Mouse (Mus musculus) neural tube, embryonic 13.5 days (tissue): ENCODE results near the gene Slc25a16. TPM values are rescaled to one million over a fixed set of nuclear protein-coding genes. Genes with fewer than 3 reads are reported as not detected.

ENCODE experiments used
- ATAC-seq: fragments of 200-750 bp; cut with Nextera tagmentation; 2 replicates; pipeline ENCODE4 v1.8.0; 2017; ENCODE audit warnings: low read depth, mild to moderate bottlenecking, moderate TSS enrichment, moderate library complexity
- H3K27ac ChIP-seq: fragments of 300-500 bp; sonication (generic); replicated peaks from 2 replicates; pipeline ENCODE4 v1.5.1; 2015; ENCODE audit warnings: moderate library complexity, mild to moderate bottlenecking, inconsistent platforms
- H3K27me3 ChIP-seq: fragments of 300-500 bp; sonication (generic); 2 replicates; pipeline ENCODE4 v1.6.1; 2015; ENCODE audit warnings: mild to moderate bottlenecking, inconsistent platforms
- H3K36me3 ChIP-seq: fragments of 300-500 bp; sonication (generic); 2 replicates; pipeline ENCODE4 v1.6.1; 2015; ENCODE audit warnings: mild to moderate bottlenecking, inconsistent platforms
- H3K4me1 ChIP-seq: fragments of 300-500 bp; sonication (generic); replicated peaks from 2 replicates; pipeline ENCODE4 v1.6.1; 2015; ENCODE audit warnings: inconsistent platforms
- H3K4me2 ChIP-seq: fragments of 300-500 bp; sonication (generic); 2 replicates; pipeline ENCODE4 v1.6.1; 2015; ENCODE audit warnings: inconsistent platforms, mild to moderate bottlenecking, moderate library complexity
- H3K4me3 ChIP-seq: fragments of 300-500 bp; sonication (generic); 2 replicates; pipeline ENCODE4 v1.5.1; 2015; ENCODE audit warnings: mild to moderate bottlenecking, inconsistent platforms
- H3K9ac ChIP-seq: fragments of 300-500 bp; sonication (generic); 2 replicates; pipeline ENCODE4 v1.6.1; 2015; ENCODE audit warnings: moderate library complexity, mild to moderate bottlenecking, inconsistent platforms
- H3K9me3 ChIP-seq: fragments of 300-500 bp; sonication (generic); 2 replicates; pipeline ENCODE4 v1.6.1; 2016; ENCODE audit warnings: inconsistent platforms
- WGBS: fragments of 180-500 bp; shearing (Covaris S2); methylation state at CpG from one replicate; pipeline ENCODE4 v1.1.7; 2015; 5-methylcytosine and 5-hydroxymethylcytosine counted together
- polyA plus RNA-seq: library from polyadenylated mRNA; unstranded; fragments of >200 nt; fragmentation: Nextera tagmentation; extraction: Ambion mirVana; gene quantifications from 2 replicates; pipeline ENCODE4 v1.2.1, GENCODE M21; 2015

Gene Slc25a16
- polyA plus RNA-seq, 1 experiment from 2014 or later: 15.4 TPM

GRCm38 (mm10) chr10:62979667-62980038 lies 59.2 kb downstream of the Slc25a16 start:
- H3K9me3 ChIP-seq: no peaks in the 10 kb centered on the region
- peaks cover 15% of the 10 kb centered on the region for H3K4me1 ChIP-seq
- H3K9ac ChIP-seq: peak overlapping the region; percentile 94
- WGBS: 6% methylated on average over 10 of the region's 10 CpGs
- peak overlapping the region; percentile 95 for H3K4me3 ChIP-seq
- H3K4me2 ChIP-seq: peak overlapping the region; percentile 60
- H3K27ac ChIP-seq: peak overlapping the region; percentile 91
- no peaks in the 10 kb centered on the region for H3K27me3 ChIP-seq
- H3K36me3 ChIP-seq: peaks cover 24% of the 10 kb centered on the region
- no peak; the same call in 1 of the 2 replicates for ATAC-seq

GRCm38 (mm10) chr10:62980039-62980954 lies 59.9 kb downstream of the Slc25a16 start, which contains the start of gene Rufy2:
Gene Rufy2 (plus strand): TSS chr10:62980223.
- peak; percentile 95 for ATAC-seq
- H3K9me3 ChIP-seq: no peaks in the 10 kb centered on the region
- WGBS: under 1% methylated on average over 74 of the region's 77 CpGs
- H3K4me3 ChIP-seq: peak within 1 kb of the TSS; percentile 95
- peak within 1 kb of the TSS; percentile 60 for H3K4me2 ChIP-seq
- H3K9ac ChIP-seq: peak within 1 kb of the TSS; percentile 94
- H3K27me3 ChIP-seq: no peaks in the 10 kb centered on the region
- peaks cover 31% of the 10 kb centered on the region for H3K36me3 ChIP-seq
- H3K4me1 ChIP-seq: peaks cover 15% of the 10 kb centered on the region
- peak within 1 kb of the TSS; percentile 91 for H3K27ac ChIP-seq

GRCm38 (mm10) chr10:62984072-62984471 lies 63.6 kb downstream of the Slc25a16 start:
- Histone ChIP-seq H3K36me3 (peaks cover 64% of the 10 kb centered on the region), H3K9me3 (no peaks in the 10 kb centered on the region), H3K9ac (no peak overlapping the region), H3K27ac (no peak overlapping the region), H3K4me3 (no peak overlapping the region), H3K4me1 (peaks cover 15% of the 10 kb centered on the region), H3K27me3 (no peaks in the 10 kb centered on the region), H3K4me2 (no peak overlapping the region)
- WGBS: 95% methylated on average over 11 of the region's 11 CpGs
- no peak for ATAC-seq

GRCm38 (mm10) chr10:62984495-62984894 lies 64.1 kb downstream of the Slc25a16 start:
- no peaks in the 10 kb centered on the region for H3K9me3 ChIP-seq
- peaks cover 68% of the 10 kb centered on the region for H3K36me3 ChIP-seq
- 99% methylated on average over 6 of the region's 6 CpGs for WGBS
- H3K4me2 ChIP-seq: no peak overlapping the region
- no peak overlapping the region for H3K4me3 ChIP-seq
- no peak overlapping the region for H3K27ac ChIP-seq
- no peaks in the 10 kb centered on the region for H3K27me3 ChIP-seq
- ATAC-seq: no peak
- H3K9ac ChIP-seq: no peak overlapping the region
- H3K4me1 ChIP-seq: peaks cover 14% of the 10 kb centered on the region

- Histone ChIP-seq H3K4me1 (no peaks in the 10 kb centered on the region), H3K27ac (no peak overlapping the region), H3K4me2 (no peak overlapping the region), H3K27me3 (no peaks in the 10 kb centered on the region), H3K9ac (no peak overlapping the region), H3K36me3 (peaks cover 95% of the 10 kb centered on the region), H3K4me3 (no peak overlapping the region), H3K9me3 (no peaks in the 10 kb centered on the region)
- 23% methylated on average over 3 of the region's 3 CpGs for WGBS
- ATAC-seq: no peak
Measured at GRCm38 (mm10) chr10:62987341-62987740, 66.9 kb downstream of the Slc25a16 start.

- Histone ChIP-seq H3K4me3 (no peak overlapping the region), H3K27ac (no peak overlapping the region), H3K4me1 (no peaks in the 10 kb centered on the region), H3K27me3 (no peaks in the 10 kb centered on the region), H3K9ac (no peak overlapping the region), H3K36me3 (peaks cover 94% of the 10 kb centered on the region), H3K4me2 (no peak overlapping the region), H3K9me3 (no peaks in the 10 kb centered on the region)
- no peak for ATAC-seq
- 95% methylated on average over 15 of the region's 15 CpGs for WGBS
Measured at GRCm38 (mm10) chr10:62990636-62991035, 70.2 kb downstream of the Slc25a16 start.

- Histone ChIP-seq H3K36me3 (peaks cover 94% of the 10 kb centered on the region), H3K4me2 (no peak overlapping the region), H3K27me3 (no peaks in the 10 kb centered on the region), H3K4me1 (no peaks in the 10 kb centered on the region), H3K9ac (no peak overlapping the region), H3K4me3 (no peak overlapping the region), H3K27ac (no peak overlapping the region), H3K9me3 (no peaks in the 10 kb centered on the region)
- 75% methylated on average over 8 of the region's 9 CpGs for WGBS
- no peak for ATAC-seq
Measured at GRCm38 (mm10) chr10:62993991-62994390, 73.6 kb downstream of the Slc25a16 start.

Other genes starting within 250 kb of the Slc25a16 start
- gene Stox1, start 194.5 kb upstream of the Slc25a16 start, polyA plus RNA-seq: 2.2 and 3.3 TPM in 2 replicates
- gene Ccar1, start 128.3 kb upstream of the Slc25a16 start, polyA plus RNA-seq: 102 and 116 TPM in 2 replicates
- gene Tet1, start 11.6 kb upstream of the Slc25a16 start, polyA plus RNA-seq: 30.4 and 39.0 TPM in 2 replicates
- 5.8 and 6.4 TPM in 2 replicates for gene Dna2, start 26.4 kb downstream of the Slc25a16 start, polyA plus RNA-seq
- 55.8 and 57.3 TPM in 2 replicates for gene Rufy2, start 59.6 kb downstream of the Slc25a16 start, polyA plus RNA-seq
- 165 and 189 TPM in 2 replicates for gene Hnrnph3, start 103.6 kb downstream of the Slc25a16 start, polyA plus RNA-seq
- gene Pbld2, start 103.7 kb downstream of the Slc25a16 start, polyA plus RNA-seq: 0.84 and 1.5 TPM in 2 replicates
- 0.56 and 0.99 TPM in 2 replicates for gene Pbld1, start 139.5 kb downstream of the Slc25a16 start, polyA plus RNA-seq
- 0.36 and 0.89 TPM in 2 replicates for gene Atoh7, start 179.0 kb downstream of the Slc25a16 start, polyA plus RNA-seq